9 mouse cellular contexts compared by ENCODE assay signal in genomic region chr7:139905661-139906060, GRCm38 (mm10). TPM values are rescaled to one million over a fixed set of nuclear protein-coding genes. Genes with fewer than 3 reads are reported as not detected.
A peak's percentile ranks its signal among the peaks of the same experiment; 100 is the strongest.
DNase-seq lines count a peak whose midpoint lies in the region; ATAC-seq and TF ChIP-seq lines count a peak whose summit lies in the region.
"Had no signal": no experiment of that assay in that cellular context is flagged by ENCODE, and none has a peak within 500 bp of the region (broad histone marks: within the 10 kb centered on the region; RNA-seq: fewer than 3 reads in every experiment).

No protein-coding gene starts in this region.

- peak; percentile 61 for DNase-seq in cerebellum, adult 9-10 months
- DNase-seq in cerebellum, adult 8-10 months, result no peak
- peak; percentile 50 to 55 for DNase-seq in B cell, adult 2 months
- peak; percentile 72 for DNase-seq in brain, embryonic 14.5 days (ENCODE audit: low read depth)
- DNase-seq in mesoderm, embryonic 11.5 days (ENCODE audit: low read depth, low spot score), result peak; percentile 64
- DNase-seq in thymus, postnatal 4 days, result peak; percentile 55

- no peaks in the 10 kb centered on the region for H3K9me3 ChIP-seq in heart, embryonic 13.5 days
- no peaks in the 10 kb centered on the region for H3K9me3 ChIP-seq in kidney, embryonic 16.5 days (ENCODE audit: low read length)

- ATAC-seq in heart, embryonic 13.5 days (ENCODE audit: extremely low read depth, insufficient number of reproducible peaks, low FRiP score, low TSS enrichment), result no peak
- peak; percentile 42; the same call in 1 of the 2 replicates for ATAC-seq in kidney, embryonic 16.5 days (ENCODE audit: low FRiP score, low TSS enrichment)

- H3K36me3 ChIP-seq in heart, embryonic 13.5 days, result no peaks in the 10 kb centered on the region
- H3K36me3 ChIP-seq in kidney, embryonic 16.5 days (ENCODE audit: insufficient read depth, low read length), result no peaks in the 10 kb centered on the region
- H3K36me3 ChIP-seq: G1E had no signal

- WGBS in heart, embryonic 13.5 days, result 7% methylated on average over 6 of the region's 6 CpGs
- 7% methylated on average over 6 of the region's 6 CpGs for WGBS in kidney, embryonic 16.5 days

- H3K27me3 ChIP-seq in heart, embryonic 13.5 days (replicated peaks), result peaks cover 59% of the 10 kb centered on the region
- H3K27me3 ChIP-seq in kidney, embryonic 16.5 days (ENCODE audit: insufficient read depth, low read length), result peaks cover 6% of the 10 kb centered on the region; the same call in 1 of the 2 replicates

- TF ChIP-seq POLR2A in brain, embryonic 14.5 days (IDR thresholded peaks at IDR 0.05; ENCODE audit: borderline replicate concordance, extremely low read depth, insufficient read depth, insufficient read length, poor library complexity, severe bottlenecking), result no peak

- H3K4me1 ChIP-seq in heart, embryonic 13.5 days, result no peaks in the 10 kb centered on the region; the same call in 1 of the 2 replicates
- H3K4me1 ChIP-seq in kidney, embryonic 16.5 days (ENCODE audit: insufficient read depth, low read length), result peaks cover 7% of the 10 kb centered on the region; the same call in 1 of the 2 replicates

- H3K9ac ChIP-seq in heart, embryonic 13.5 days, result no peak overlapping the region
- no peak overlapping the region for H3K9ac ChIP-seq in kidney, embryonic 16.5 days (replicated peaks; ENCODE audit: low read length)

- H3K27ac ChIP-seq in heart, embryonic 13.5 days (replicated peaks), result no peak overlapping the region
- H3K27ac ChIP-seq in kidney, embryonic 16.5 days (ENCODE audit: low read length), result no peak overlapping the region

- no peak overlapping the region for H3K4me3 ChIP-seq in heart, embryonic 13.5 days
- H3K4me3 ChIP-seq in kidney, embryonic 16.5 days (ENCODE audit: low read length), result no peak overlapping the region

- peak overlapping the region; percentile 26 for H3K4me2 ChIP-seq in heart, embryonic 13.5 days
- no peak overlapping the region; the same call in 1 of the 2 replicates for H3K4me2 ChIP-seq in kidney, embryonic 16.5 days (replicated peaks; ENCODE audit: low read depth, low read length)

- peak; percentile 58; the same call in 1 of the 2 replicates for TF ChIP-seq CTCF in brain, embryonic 14.5 days (IDR thresholded peaks at IDR 0.05; ENCODE audit: borderline replicate concordance, extremely low read depth, insufficient read depth, insufficient read length)

RNA-seq across cellular contexts. Expression of gene Kndc1, which starts 11.2 kb away (rescaled TPM):
- polyA plus RNA-seq in brain, embryonic 14.5 days (2012; rRNA removed), result 17.0 and 33.3 TPM in 2 replicates
- 0.04 and 0.11 TPM in 2 replicates for polyA plus RNA-seq in heart, embryonic 13.5 days (2015; fragmentation: Nextera tagmentation; extraction: Ambion mirVana)
- polyA plus RNA-seq in kidney, embryonic 16.5 days (2015; fragmentation: Nextera tagmentation; extraction: Ambion mirVana), result 0.12 and 0.22 TPM in 2 replicates
- polyA plus RNA-seq: G1E had no signal

RNA-seq across cellular contexts. Expression of gene Utf1, which starts 37.9 kb away (rescaled TPM):
- polyA plus RNA-seq in brain, embryonic 14.5 days (2012; rRNA removed), result not detected in 2 replicates
- polyA plus RNA-seq in heart, embryonic 13.5 days (2015; fragmentation: Nextera tagmentation; extraction: Ambion mirVana), result not detected in 2 replicates
- polyA plus RNA-seq in kidney, embryonic 16.5 days (2015; fragmentation: Nextera tagmentation; extraction: Ambion mirVana), result 0.21 TPM in 1 of 2 replicates, not detected in the other
- polyA plus RNA-seq: G1E had no signal

Comparison
In these comparisons a context has a peak if more than half of its experiments do, and no peak if none do; other contexts are left out.
1. RNA of gene Kndc1, which starts 11.2 kb away (polyA plus RNA-seq): 17.0 to 33.3 TPM in brain, embryonic 14.5 days; 0.12 to 0.22 TPM in kidney, embryonic 16.5 days and 0.04 to 0.11 TPM in heart, embryonic 13.5 days; every median in the first group is over 10 times any median in the second.